Mouse (Mus musculus) lung, postnatal 0 days (tissue): ENCODE data around the gene Axl.

Experiments used
- CTCF ChIP-seq: IDR thresholded peaks from 2 replicates; pipeline ENCODE4 v1.5.1; 2016; ENCODE audit warnings: antibody characterized with exemption, mild to moderate bottlenecking
- EP300 ChIP-seq: IDR thresholded peaks from 2 replicates; pipeline ENCODE4 v1.6.1; 2016; ENCODE audit warnings: antibody characterized with exemption, mild to moderate bottlenecking, control low read depth

- TF ChIP-seq CTCF (no peak), EP300 (no peak)
Measured at GRCm38 (mm10) chr7:25712801-25713200, 75.7 kb downstream of the Axl start.
